Mouse (Mus musculus) v-Abl transformed pro-B cells (cell line): ENCODE results near the gene Lcn8.
"Not testable (repeated sequence)": the region's sequence is repeated elsewhere in the genome, so short reads cannot be mapped to it uniquely, and the experiment has no call there.

Experiments
- in situ Hi-C, 2 experiments: fragments of 400-800 bp; cut with MboI; formaldehyde crosslinking; loops; one replicate each; pipeline ENCODE4 v1.15.1; 2025; ENCODE audit not compliant: unreplicated experiment in 2 of 2

Lcn8 gene

DNA sequence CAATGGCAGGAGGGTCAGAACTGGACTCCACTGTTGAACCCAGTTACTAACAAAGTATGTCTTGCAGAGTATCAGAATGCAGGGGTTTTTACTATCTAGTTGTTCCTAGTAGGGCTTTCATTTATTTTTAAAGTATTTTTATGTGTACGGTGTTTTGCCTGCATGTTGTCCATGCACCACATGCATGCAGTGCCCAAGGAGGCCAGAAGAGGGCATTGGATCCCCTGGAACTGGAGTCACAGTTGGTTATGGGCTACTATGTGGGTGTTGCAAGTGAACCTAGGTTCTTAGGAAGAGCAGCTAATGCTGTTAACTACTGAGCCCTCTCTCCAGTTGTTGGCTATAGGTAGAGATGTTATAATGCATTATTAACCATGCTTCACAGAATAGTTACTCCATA, 10.6 kb downstream of the Lcn8 start:
- in situ Hi-C loops, result loop anchor here (5.0 to 10.0 kb wide), 2 partner anchors 174 to 251 kb away; no protein-coding TSS in a partner anchor

DNA sequence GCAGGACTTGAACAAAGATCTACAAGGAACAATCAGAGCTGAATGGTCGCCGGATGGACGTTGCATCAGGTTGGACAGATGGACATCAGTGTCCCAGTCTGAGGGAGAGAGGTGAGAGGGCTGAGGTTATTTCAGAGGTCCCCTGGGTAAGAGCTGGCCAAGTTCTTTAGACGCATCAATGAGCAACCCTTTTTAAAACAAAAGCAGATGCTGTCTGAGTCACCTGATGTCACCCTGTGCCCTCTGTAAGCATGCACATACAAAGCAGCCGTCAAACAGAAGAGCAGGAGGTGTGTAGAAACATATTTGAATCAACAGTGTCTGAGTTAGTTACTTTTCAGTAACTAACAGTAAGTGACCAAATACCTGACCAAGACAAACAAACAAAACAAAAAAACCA, 11.2 kb downstream of the Lcn8 start:
- in situ Hi-C loops, result loop anchor here (5.0 to 10.0 kb wide), 2 partner anchors 173 to 251 kb away; no protein-coding TSS in a partner anchor

DNA sequence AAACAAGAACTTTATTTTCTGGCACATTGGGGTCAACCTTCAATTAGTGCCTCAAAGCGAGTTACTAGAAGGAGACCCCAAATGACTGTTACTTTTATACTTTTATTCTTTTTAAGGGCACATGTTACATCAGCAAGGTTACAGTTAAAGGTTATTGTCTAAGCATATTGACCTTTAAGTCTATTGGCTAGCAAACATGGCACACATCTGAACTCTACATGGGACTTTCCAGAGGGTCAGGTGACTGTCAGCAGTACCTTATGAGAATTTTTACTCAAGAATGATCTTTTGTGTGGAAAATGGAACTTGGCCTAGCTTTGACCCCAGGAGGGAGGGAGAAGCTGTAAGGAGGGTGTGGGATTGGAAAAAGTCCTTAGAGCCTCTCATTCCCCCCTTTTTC, 13.6 kb downstream of the Lcn8 start:
- in situ Hi-C loops, result loop anchor here (5.0 to 10.0 kb wide), 2 partner anchors 161 to 248 kb away; no protein-coding TSS in a partner anchor

DNA sequence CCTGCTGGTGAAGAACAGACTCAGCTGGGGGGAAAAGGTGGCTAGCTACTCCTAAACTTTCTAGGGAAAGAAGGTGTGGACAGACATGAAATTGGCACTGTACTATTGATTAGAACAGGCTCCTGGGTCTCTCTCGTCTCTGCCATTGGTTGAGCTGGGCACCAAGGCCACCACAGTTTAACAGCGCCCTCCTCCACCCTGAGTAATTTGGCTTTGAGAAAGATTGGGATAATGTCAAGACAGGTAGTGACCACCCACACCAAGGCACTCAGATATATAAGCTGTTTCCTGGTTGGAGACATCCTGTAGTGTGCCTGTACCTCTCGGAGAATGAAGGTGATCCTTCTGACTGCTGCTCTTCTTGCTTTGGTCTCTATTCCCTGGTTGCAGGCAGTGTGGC, 23.6 kb downstream of the Lcn8 start, which contains the start of gene Lcn6:
Gene Lcn6, plus strand, starts transcription at position 301 of the 400 bp plus-strand sequence.
- in situ Hi-C loops, result no loop called here

DNA sequence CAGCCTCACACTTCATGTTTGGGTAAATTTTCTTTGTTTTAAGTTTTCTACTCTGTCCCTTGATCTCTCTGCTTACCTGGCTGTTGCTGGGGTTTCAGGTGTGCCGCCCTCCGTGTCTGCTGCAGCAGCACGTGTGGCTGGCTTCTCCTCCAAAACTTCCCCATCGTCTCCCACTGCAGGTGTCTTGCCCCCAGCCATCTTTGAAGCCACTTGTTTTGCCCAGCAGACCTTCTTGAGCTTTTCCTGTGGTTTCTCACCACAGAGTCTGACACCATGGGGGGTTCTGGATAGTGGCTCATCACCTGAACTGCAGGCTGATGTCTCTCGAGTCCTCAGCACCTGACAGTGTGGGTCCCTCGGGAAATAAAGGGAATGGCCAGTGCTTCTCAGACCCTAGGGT, 26.6 kb downstream of the Lcn8 start:
- in situ Hi-C loops, result no loop called here

DNA sequence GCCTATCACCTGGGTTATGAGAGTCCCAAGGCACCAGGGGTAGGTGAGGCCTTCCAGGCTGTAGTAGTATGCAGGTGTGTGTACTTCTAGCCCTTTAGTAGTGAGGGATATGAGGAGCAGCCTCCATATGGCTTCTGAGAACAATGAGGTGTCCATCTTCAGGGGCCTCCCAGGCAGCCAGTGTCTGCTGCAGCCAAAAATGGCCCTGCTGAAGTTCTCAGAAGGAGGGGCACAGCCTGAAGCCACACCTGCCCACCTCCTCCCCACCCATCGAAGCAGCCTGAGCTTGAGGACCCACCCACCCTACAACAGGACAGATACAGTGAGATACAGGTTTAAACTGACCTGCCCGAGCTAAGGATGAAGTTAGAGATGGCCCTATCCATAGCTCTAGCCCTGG, 29.5 kb downstream of the Lcn8 start, which contains the start of gene Lcn10:
Gene Lcn10, plus strand, starts transcription at position 301 of the 400 bp plus-strand sequence.
- in situ Hi-C loops, result no loop called here

DNA sequence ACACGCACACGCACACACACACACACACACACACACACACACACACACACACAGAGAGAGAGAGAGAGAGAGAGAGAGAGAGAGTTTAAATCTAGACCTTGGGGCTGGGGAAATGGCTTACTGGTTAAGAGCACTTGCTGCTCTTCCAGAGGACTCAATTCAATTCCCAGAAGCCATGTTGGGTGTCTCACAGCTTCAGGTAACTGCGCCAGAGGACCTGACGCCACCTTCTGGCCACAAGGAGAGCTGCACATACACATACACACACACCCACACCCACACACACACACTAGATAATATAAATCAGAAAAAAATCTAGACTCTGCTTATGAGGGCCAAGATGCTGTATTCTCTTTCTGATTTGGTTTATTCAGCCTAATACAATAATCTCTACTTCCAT, 34.0 kb downstream of the Lcn8 start:
- in situ Hi-C loops, result no loop called here

DNA sequence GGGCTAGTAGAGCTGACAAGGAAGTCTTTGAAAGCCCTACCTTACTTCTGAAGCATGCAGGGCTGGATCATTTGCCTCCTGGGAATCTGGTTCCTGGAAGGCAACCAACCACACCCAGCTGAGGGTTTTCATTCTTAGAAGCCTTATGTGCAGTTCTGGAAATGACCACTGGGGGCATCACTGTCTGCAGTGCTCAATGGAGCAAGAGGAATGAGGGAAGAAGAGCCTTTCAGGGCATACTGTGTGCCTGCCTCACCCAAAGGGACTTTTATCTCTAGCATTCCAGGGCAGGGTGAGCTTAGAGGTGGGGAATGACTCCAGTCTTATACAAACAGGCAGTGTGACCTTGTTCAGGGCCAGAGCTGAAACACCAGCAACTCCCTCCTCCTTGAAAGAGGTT, 41.7 kb downstream of the Lcn8 start:
- in situ Hi-C loops, result no loop called here

DNA sequence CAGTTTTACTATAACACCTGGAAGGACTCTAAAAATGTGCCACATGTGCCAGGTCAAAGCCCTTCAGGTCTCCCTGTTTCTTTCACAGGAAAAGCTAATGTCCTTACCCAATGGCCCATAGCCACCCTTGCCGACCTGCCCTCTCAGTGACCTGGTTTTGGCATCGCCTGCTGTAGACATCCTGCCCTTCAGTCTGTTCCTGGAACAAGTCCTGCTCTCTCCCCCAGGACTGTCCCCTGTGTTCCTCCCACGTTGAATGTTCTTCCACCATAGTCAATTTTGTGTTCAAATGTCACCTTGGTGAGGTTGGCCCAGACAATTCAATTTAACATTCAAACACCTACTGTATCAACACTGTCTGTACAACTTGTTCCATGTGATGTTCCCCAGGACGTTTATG, 44.0 kb downstream of the Lcn8 start:
- in situ Hi-C loops, result no loop called here

DNA sequence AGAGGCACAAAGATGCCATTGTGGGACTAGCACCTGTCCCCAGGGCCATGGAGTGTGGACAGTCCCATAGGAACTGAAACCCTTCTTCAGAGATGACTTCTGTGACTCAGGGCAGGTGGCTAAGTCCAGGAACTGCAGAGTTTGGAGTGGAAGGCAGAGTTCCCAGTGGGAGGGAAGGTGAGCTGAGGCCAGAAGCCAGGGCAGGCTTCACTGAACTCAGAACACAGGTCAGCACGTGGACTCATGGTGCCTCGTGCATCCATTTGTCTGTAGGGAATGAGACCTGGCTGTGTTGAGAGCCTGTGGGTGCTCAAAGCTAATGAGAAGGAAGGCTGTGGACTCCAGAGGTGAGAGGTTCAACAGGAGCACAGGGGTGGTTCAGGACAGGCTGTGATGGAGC, 45.8 kb downstream of the Lcn8 start:
- in situ Hi-C loops, result no loop called here

DNA sequence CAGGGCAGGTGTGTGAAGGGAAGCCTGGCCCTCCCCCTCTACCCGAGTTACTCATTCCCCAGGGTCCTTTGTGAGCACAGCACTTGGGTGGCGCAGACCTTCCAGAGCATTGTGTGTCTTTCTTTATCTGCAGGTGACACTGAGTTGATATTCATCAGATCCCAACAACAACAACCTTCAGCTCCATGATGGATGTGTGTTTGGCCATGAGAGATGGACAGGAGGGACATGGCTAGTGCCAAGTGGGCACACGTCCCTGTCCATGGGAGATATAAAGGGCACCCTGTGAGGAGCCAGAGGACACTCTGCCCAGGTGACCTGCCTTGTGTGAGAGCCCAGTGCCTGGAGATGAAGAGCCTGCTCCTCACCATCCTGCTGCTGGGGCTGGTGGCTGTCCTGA, 46.8 kb downstream of the Lcn8 start, which contains the start of gene Obp2a:
Gene Obp2a, plus strand, starts transcription at position 301 of the 400 bp plus-strand sequence.
- in situ Hi-C loops, result not testable (repeated sequence)

DNA sequence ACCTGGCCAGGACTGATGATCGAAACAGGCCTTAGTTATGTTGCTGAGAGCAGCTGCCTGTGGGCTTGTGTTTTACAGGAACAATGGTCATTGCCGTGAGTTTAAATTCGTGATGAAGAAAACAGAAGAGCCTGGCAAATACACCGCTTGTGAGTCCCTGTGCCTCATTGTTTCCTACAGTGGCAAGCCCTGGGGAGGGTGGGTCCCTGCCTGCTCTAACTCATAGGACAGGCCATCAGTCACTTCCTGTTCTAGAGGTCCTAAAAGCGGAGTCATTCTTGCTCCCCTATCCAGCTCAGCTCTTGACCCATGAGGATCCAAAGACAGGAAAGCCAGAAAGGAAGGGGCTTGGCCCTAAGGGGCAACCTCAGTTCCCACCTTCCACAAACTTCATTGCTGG, 48.1 kb downstream of the Lcn8 start:
- in situ Hi-C loops, result no loop called here

DNA sequence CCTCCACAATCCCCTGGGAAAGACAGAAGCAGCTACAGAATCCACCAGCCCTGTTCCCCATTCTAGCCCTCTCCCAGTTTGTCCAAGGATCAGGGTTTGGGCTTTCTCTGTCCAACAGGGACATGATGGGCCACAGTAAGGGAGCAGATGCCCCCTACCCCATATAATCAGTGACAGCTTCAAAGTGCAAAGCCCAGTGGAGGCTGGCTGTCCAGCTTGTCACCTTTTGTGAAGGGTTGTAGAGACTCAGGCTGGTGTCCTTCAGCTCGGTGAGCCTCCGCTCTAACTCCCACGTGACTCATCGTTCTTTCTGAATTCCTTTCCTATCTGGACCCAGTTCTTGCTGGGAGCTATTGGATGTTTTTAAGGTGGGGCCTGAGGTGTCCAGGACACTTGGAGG, 50.8 kb downstream of the Lcn8 start:
- in situ Hi-C loops, result no loop called here
